Mouse (Mus musculus) lung, postnatal 10 days (tissue): ENCODE measurements around the gene Fam83b.

ENCODE experiments used
- DNase-seq: peaks from one replicate; pipeline ENCODE4 v3.0.0; 2021

Gene Fam83b

DNA sequence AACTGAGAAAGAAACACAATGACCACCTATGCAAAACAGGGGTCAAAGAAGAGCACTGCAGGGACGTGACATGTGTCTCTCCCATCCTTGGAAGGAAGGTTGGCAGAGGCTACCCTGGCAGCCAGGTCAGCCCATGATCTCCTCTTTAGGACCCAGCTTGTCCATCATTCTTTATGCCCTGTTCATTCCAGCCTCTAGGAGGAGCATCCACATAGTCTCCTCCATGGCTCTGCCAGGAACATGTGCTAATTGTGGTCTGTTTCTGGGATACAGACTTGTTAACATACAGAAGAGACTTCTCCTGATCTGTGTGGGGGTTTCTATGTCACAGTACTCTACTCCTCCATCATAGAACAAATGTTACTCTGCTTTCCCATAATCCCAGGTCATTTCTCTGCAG, 48.3 kb downstream of the Fam83b start:
- DNase-seq = no peak

DNA sequence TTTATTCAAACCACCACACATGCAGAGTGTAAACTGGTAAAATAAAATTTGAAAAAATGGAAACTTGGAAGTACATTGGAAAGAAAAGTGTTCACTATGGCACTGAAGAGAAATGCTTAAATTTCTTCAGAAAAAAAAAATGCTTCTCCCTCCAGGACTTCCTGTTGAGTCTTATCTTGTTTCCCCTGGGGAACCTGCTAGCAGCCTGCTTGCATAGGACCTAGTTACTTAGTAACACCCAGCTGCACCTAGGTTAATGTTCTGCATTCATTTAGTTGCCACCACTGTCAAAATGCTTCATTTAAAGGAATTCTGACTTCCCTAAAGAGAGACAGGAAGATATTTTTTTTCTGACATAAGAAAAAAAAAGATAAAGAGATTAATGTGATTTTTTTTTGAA, 61.3 kb downstream of the Fam83b start:
- no peak for DNase-seq

DNA sequence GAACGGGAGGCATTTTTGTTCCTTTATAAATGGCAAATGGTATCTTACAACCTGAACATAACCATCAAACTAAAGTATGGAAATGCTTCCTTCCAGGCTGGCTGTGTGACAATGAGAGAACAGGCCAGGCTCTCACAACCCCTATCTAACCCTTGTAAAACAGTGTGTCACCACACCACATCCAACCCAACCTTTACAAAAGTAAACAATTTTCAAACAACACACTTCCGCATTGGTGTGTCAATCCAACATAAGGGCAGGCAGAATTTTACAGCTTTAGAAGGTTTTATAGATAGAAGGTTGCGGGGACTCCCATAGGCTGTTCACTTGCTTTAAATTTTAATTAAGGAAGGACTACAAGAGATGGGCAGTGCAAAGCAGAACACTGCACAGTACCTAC, 77.2 kb downstream of the Fam83b start:
- no peak for DNase-seq

DNA sequence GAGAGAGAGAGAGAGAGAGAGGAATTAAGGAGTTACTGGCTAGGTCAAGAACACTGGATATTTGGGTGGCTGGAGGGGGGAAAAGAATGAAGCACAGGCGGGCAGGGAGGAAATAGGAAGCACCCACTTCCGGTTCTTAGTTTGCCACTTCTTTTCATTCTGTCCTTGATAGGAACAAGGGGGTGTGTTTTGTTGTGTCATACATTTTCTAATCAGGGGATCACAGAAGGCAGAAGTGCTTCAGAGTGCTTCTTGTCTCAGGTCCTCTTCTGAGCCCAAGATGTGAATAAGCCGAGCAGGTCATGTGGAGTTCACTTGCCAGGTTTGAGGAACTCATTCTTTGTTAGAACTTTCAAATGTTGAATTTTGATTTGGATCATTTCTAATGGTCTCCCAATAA, 86.8 kb downstream of the Fam83b start:
- no peak for DNase-seq

DNA sequence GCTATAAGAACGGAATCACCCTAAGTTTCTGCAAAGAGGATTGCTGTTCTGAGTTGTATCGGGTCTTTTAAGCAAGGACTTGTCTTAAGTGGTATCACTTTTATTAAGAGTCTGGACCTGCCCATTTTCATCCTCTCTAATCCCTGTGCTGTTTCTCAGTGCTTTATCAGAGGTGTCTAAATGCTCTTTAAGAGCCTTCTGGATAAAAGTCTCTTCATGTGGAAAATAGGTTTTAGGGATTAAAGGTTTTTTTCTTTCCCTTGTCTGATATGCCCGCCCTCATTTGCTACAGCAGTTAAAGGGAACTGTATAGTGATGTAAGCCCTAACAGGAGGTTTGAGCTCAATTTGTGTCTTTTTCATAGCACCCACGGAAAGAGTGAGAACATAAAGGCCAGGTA, 97.4 kb downstream of the Fam83b start:
- no peak for DNase-seq

DNA sequence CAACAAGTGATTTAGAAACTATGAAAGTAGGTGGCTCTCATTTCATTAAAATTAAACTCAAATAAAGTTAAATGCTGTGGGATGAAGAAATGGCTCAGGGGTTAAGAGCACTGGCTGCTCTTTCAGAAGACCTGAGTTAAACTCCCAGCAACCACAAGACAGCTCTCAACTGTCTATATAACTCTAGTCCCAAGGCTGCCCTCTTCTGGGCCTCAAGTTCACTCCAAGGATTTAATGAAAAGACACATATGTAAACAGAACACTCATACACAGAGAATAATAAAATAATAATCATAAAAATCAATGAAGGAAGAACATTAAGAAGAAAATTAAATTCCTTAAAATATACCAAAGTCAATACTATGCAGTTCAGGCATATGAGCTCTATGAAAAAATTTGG, 105.4 kb downstream of the Fam83b start:
- no peak for DNase-seq

DNA sequence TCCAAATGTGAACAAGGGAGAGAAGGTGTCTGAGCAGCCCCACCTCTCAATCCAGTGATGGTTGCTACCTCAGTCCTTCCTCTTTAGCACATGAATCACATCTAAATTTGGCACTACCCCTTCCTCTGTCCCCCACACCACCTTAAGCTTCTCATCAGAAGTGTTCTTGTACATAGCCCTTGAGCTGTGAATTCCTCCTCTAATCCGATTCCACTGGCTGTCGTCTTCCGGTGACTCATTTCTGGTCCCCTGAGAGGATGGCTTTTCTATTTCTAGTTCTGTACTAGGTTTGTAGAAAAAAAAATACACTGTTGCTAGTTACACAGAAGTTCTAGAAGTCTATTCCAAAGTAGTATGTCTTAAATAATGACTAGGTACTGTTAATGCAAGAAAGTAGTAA, 111.2 kb downstream of the Fam83b start:
- DNase-seq = no peak
